Mouse (Mus musculus): ENCODE measurements around the gene Gli2.

GRCm38 (mm10) chr1:118993775-118994174, 59.6 kb downstream of the Gli2 start:
- no peak for TF ChIP-seq POLR2A (IDR thresholded peaks at IDR 0.05; ENCODE audit: extremely low read depth, insufficient read depth, low read length)
- no peak for TF ChIP-seq CTCF (IDR thresholded peaks at IDR 0.05; ENCODE audit: extremely low read depth, insufficient read depth, low read length)

Measured in cortical plate, adult 2 months (tissue).